Mouse (Mus musculus): ENCODE measurements at regions not wholly inside any gene's neighbourhood (a gene's known extent, or its start where the extent isn't known, plus 50 kb on each side); places are given as distances from the start of the nearest gene placed in this dataset.

DNA sequence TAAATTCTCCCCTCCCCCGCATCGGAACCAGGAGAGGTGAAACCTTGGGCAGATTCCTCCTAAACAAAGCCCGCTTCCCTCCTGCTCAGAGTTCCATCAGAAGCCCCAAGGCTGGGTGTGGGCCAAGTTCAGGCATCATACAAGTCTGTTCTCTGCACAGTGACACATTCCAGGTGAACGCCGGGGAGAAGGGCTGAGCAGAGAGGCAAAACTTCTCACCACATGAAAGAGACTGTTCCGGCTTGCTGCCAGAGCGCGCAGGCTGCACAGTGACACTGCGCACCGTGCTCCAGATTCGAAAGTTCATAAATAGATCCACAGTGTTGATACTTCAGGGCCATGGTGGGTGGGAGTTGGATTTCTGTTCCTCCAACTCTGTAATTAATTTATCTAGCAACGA, 171.1 kb upstream of the Rpl34 start:
- no peak overlapping the region for H3K27ac ChIP-seq
- no peak overlapping the region for H3K4me2 ChIP-seq (ENCODE audit: low read depth)
- no peaks in the 10 kb centered on the region for H3K36me3 ChIP-seq (replicated peaks; ENCODE audit: control insufficient read depth, insufficient read depth, low read depth)
- no peak overlapping the region for H3K4me3 ChIP-seq (ENCODE audit: insufficient read depth in 1 of 2, low read depth in 2 of 2, low read length in 2 of 2)
- H3K4me1 ChIP-seq (replicated peaks; ENCODE audit: control insufficient read depth in 2 of 2, insufficient read depth in 2 of 2, low read length in 1 of 2): no peaks in the 10 kb centered on the region
- no peaks in the 10 kb centered on the region for H3K9me3 ChIP-seq (ENCODE audit: control insufficient read depth, low read length)
- no peak overlapping the region for H3K9ac ChIP-seq (replicated peaks)
- no peak for TF ChIP-seq EP300 (IDR thresholded peaks at IDR 0.05; ENCODE audit: low read depth)
- no peak for TF ChIP-seq CTCF (IDR thresholded peaks at IDR 0.05; ENCODE audit: low read depth)
- H3K27me3 ChIP-seq (ENCODE audit: control insufficient read depth, insufficient read depth, low read length): no peaks in the 10 kb centered on the region
- WGBS (ENCODE audit: insufficient replicate concordance): 75% methylated on average over 12 of the region's 12 CpGs
- DNase-seq (ENCODE audit: low read depth in 3 of 3, low spot score in 3 of 3): no peak
- no peak for ATAC-seq (ENCODE audit: insufficient read depth)

- no peak for TF ChIP-seq EP300 (IDR thresholded peaks at IDR 0.05; ENCODE audit: low read depth)
- TF ChIP-seq CTCF (IDR thresholded peaks at IDR 0.05; ENCODE audit: low read depth): no peak
- Histone ChIP-seq H3K27me3 (ENCODE audit: control insufficient read depth, insufficient read depth, low read length) (no peaks in the 10 kb centered on the region), H3K9ac (replicated peaks) (no peak overlapping the region), H3K9me3 (ENCODE audit: control insufficient read depth, low read length) (no peaks in the 10 kb centered on the region), H3K27ac (no peak overlapping the region), H3K4me1 (replicated peaks; ENCODE audit: control insufficient read depth in 2 of 2, insufficient read depth in 2 of 2, low read length in 1 of 2) (no peaks in the 10 kb centered on the region), H3K36me3 (replicated peaks; ENCODE audit: control insufficient read depth, insufficient read depth, low read depth) (no peaks in the 10 kb centered on the region), H3K4me3 (ENCODE audit: insufficient read depth in 1 of 2, low read depth in 2 of 2, low read length in 2 of 2) (no peak overlapping the region), H3K4me2 (ENCODE audit: low read depth) (no peak overlapping the region)
- 72% methylated on average over 6 of the region's 6 CpGs for WGBS (ENCODE audit: insufficient replicate concordance)
- ATAC-seq (ENCODE audit: insufficient read depth) (no peak), DNase-seq (ENCODE audit: low read depth in 3 of 3, low spot score in 3 of 3) (no peak)
Observed at GRCm38 (mm10) chr3:130900846-130901245, 170.6 kb upstream of the Rpl34 start.

DNA sequence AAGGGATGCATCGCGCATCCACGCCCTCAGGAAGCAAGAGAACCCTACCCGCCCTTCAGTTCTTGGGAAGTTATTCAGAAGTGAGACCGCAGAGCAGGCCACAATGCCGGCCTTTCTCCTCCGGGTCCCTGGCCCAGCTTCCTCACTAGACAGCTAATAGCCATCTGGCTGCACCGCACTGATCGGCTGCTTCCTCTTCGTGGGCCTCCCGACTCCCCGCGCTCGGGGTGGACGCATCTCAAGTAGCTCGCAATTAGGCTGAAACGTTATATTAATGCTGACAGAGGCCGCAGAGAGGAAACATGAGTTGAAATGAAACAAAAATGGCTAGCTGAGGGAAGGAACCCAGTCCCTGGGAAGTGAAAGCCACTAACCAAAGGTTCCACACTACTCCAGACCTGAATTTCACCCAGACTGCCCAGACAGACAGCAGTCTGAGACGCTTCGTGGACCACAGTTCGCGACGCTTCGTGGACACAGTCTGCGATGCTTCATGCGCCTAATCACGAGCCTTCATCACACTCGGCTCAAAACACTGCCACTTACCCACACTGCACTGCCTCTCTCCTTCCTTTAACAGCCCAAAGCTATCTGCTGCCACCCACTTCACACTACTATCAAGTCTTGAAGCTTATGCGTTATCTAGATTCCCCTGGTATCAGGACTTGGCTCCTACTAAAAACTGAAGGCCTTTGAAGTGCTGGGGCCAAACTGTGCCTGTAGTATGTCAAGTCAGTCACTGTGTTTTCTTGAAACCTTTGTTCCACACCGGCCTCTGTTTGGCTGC, 170.0 kb upstream of the Rpl34 start:
- Histone ChIP-seq H3K9ac (replicated peaks) (no peak overlapping the region), H3K4me3 (ENCODE audit: insufficient read depth in 1 of 2, low read depth in 2 of 2, low read length in 2 of 2) (no peak overlapping the region), H3K4me2 (ENCODE audit: low read depth) (no peak overlapping the region), H3K9me3 (ENCODE audit: control insufficient read depth, low read length) (no peaks in the 10 kb centered on the region), H3K27ac (no peak overlapping the region), H3K4me1 (replicated peaks; ENCODE audit: control insufficient read depth in 2 of 2, insufficient read depth in 2 of 2, low read length in 1 of 2) (no peaks in the 10 kb centered on the region), H3K36me3 (replicated peaks; ENCODE audit: control insufficient read depth, insufficient read depth, low read depth) (no peaks in the 10 kb centered on the region), H3K27me3 (ENCODE audit: control insufficient read depth, insufficient read depth, low read length) (no peaks in the 10 kb centered on the region)
- ATAC-seq (ENCODE audit: insufficient read depth) (no peak), DNase-seq (ENCODE audit: low read depth in 3 of 3, low spot score in 3 of 3) (peak in 1 of 3 experiments; percentile 2)
- TF ChIP-seq EP300 (IDR thresholded peaks at IDR 0.05; ENCODE audit: low read depth): no peak
- no peak for TF ChIP-seq CTCF (IDR thresholded peaks at IDR 0.05; ENCODE audit: low read depth)
- WGBS (ENCODE audit: insufficient replicate concordance): 30% methylated on average over 30 of the region's 30 CpGs

GRCm38 (mm10) chr3:130894168-130894814, 164.1 kb upstream of the Rpl34 start:
- H3K9me3 ChIP-seq (ENCODE audit: control insufficient read depth, low read length): no peaks in the 10 kb centered on the region
- H3K36me3 ChIP-seq (replicated peaks; ENCODE audit: control insufficient read depth, insufficient read depth, low read depth): no peaks in the 10 kb centered on the region
- H3K4me2 ChIP-seq (ENCODE audit: low read depth): no peak overlapping the region
- WGBS (ENCODE audit: insufficient replicate concordance): 38% methylated on average over 7 of the region's 7 CpGs
- no peak overlapping the region for H3K4me3 ChIP-seq (ENCODE audit: insufficient read depth in 1 of 2, low read depth in 2 of 2, low read length in 2 of 2)
- no peak overlapping the region for H3K9ac ChIP-seq (replicated peaks)
- ATAC-seq (ENCODE audit: insufficient read depth): no peak
- TF ChIP-seq EP300 (IDR thresholded peaks at IDR 0.05; ENCODE audit: low read depth) (no peak), CTCF (IDR thresholded peaks at IDR 0.05; ENCODE audit: low read depth) (no peak)
- no peak overlapping the region for H3K27ac ChIP-seq
- H3K27me3 ChIP-seq (ENCODE audit: control insufficient read depth, insufficient read depth, low read length): no peaks in the 10 kb centered on the region
- no peak for DNase-seq (ENCODE audit: low read depth in 3 of 3, low spot score in 3 of 3)
- no peaks in the 10 kb centered on the region; a peak in 1 of 4 replicates for H3K4me1 ChIP-seq (replicated peaks; ENCODE audit: control insufficient read depth in 2 of 2, insufficient read depth in 2 of 2, low read length in 1 of 2)

GRCm38 (mm10) chr3:130891310-130891709, 161.1 kb upstream of the Rpl34 start:
- TF ChIP-seq EP300 (IDR thresholded peaks at IDR 0.05; ENCODE audit: low read depth): no peak
- TF ChIP-seq CTCF (IDR thresholded peaks at IDR 0.05; ENCODE audit: low read depth): no peak
- ATAC-seq (ENCODE audit: insufficient read depth) (no peak), DNase-seq (ENCODE audit: low read depth in 3 of 3, low spot score in 3 of 3) (no peak)
- H3K4me2 ChIP-seq (ENCODE audit: low read depth): no peak overlapping the region
- no peaks in the 10 kb centered on the region; a peak in 1 of 4 replicates for H3K4me1 ChIP-seq (replicated peaks; ENCODE audit: control insufficient read depth in 2 of 2, insufficient read depth in 2 of 2, low read length in 1 of 2)
- no peak overlapping the region for H3K4me3 ChIP-seq (ENCODE audit: insufficient read depth in 1 of 2, low read depth in 2 of 2, low read length in 2 of 2)
- no peak overlapping the region for H3K9ac ChIP-seq (replicated peaks)
- WGBS (ENCODE audit: insufficient replicate concordance): 40% methylated on average over 4 of the region's 4 CpGs
- no peaks in the 10 kb centered on the region for H3K27me3 ChIP-seq (ENCODE audit: control insufficient read depth, insufficient read depth, low read length)
- no peak overlapping the region for H3K27ac ChIP-seq
- H3K36me3 ChIP-seq (replicated peaks; ENCODE audit: control insufficient read depth, insufficient read depth, low read depth): no peaks in the 10 kb centered on the region
- no peaks in the 10 kb centered on the region for H3K9me3 ChIP-seq (ENCODE audit: control insufficient read depth, low read length)

All from liver, embryonic 14.5 days (tissue).